Mouse (Mus musculus) liver, postnatal 0 days (tissue): ENCODE data around the gene Thrsp.

Experiments used
- CTCF ChIP-seq: sonication (generic); IDR thresholded peaks from 2 replicates; pipeline ENCODE4 v1.5.1; 2016; ENCODE audit warnings: antibody characterized with exemption, low read depth
- EP300 ChIP-seq: IDR thresholded peaks from 2 replicates; pipeline ENCODE4 v1.6.1; 2016; ENCODE audit warnings: antibody characterized with exemption, low read depth, mild to moderate bottlenecking

- TF ChIP-seq CTCF (no peak), EP300 (no peak)
Measured at GRCm38 (mm10) chr7:97407145-97407544, 10.4 kb downstream of the Thrsp start.
